Mouse (Mus musculus) effector memory CD4-positive, alpha-beta T cell, adult 7 months (primary cell): ENCODE measurements around the gene Csf2. TPM values are rescaled to one million over a fixed set of nuclear protein-coding genes. Genes with fewer than 3 reads are reported as not detected.

Experiments
- polyA plus RNA-seq: library from polyadenylated mRNA; unstranded; fragments of 100-300 nt; shearing (Covaris generic); gene quantifications from one replicate; pipeline ENCODE4 v1.2.1, GENCODE M21; 2017

Csf2 gene
- 10.9 TPM for polyA plus RNA-seq

GRCm38 (mm10) chr11:54248940-54249717 is at the start of gene Csf2:
Gene Csf2 (minus strand): TSS chr11:54249667.

DNA sequence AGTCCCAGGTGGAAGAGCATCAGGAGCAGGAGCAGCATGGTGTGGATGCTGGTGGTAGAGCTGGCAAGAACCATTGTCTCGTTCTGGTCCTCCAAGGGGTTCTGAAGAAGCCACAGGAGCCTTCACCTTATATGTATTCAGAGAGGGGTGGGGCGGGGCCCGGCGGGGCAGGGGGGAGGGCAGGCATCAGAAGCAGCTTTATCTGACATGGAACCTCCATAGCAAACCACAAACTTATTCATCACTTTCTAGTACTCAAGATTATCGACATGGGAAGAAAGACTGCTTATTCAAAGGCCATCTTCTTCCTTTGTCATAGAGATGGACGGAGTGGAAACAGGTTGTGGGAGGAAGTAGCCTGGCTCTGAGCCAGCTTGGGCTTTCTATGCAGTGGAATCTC is 17.7 kb upstream of the Csf2 start, which contains the start of gene Il3:
Gene Il3 (minus strand): TSS at position 101 of the 400 bp plus-strand sequence.

Other genes starting within 250 kb of the Csf2 start
- gene Slc22a4, start 221.6 kb downstream of the Csf2 start, polyA plus RNA-seq, result 2.5 TPM
- gene Pdlim4, start 180.7 kb downstream of the Csf2 start, polyA plus RNA-seq, result 2.9 TPM
- gene P4ha2, start 149.6 kb downstream of the Csf2 start, polyA plus RNA-seq, result 0.38 TPM
- not detected for gene Il3, start 17.6 kb upstream of the Csf2 start, polyA plus RNA-seq
- gene Acsl6, start 54.1 kb upstream of the Csf2 start, polyA plus RNA-seq, result not detected
- gene Meikin, start 121.0 kb upstream of the Csf2 start, polyA plus RNA-seq, result 0.27 TPM
- gene Fnip1, start 188.5 kb upstream of the Csf2 start, polyA plus RNA-seq, result 7.6 TPM